Mouse (Mus musculus) heart, embryonic 16.5 days (tissue): ENCODE data around the gene Gse1. TPM values are rescaled to one million over a fixed set of nuclear protein-coding genes. Genes with fewer than 3 reads are reported as not detected.
A peak's percentile ranks its signal among the peaks of the same experiment; 100 is the strongest.

Source experiments
- ATAC-seq: fragments of 200-750 bp; cut with Nextera tagmentation; replicated peaks from 2 replicates; pipeline ENCODE4 v1.8.0; 2017; ENCODE audit warnings: moderate number of reproducible peaks; ENCODE audit not compliant: insufficient read depth, low FRiP score; ENCODE audit errors: extremely low read depth
- H3K27ac ChIP-seq: fragments of 300-500 bp; sonication (generic); 2 replicates; pipeline ENCODE4 v1.5.1; 2014; ENCODE audit warnings: mild to moderate bottlenecking, low read length, control low read depth, moderate library complexity
- H3K27me3 ChIP-seq: fragments of 300-500 bp; sonication (generic); 2 replicates; pipeline ENCODE4 v1.6.1; 2014; ENCODE audit warnings: low read length, mixed read lengths; ENCODE audit not compliant: control insufficient read depth, insufficient read depth
- H3K36me3 ChIP-seq: fragments of 300-500 bp; sonication (generic); 2 replicates; pipeline ENCODE4 v1.6.1; 2014; ENCODE audit not compliant: control insufficient read depth, insufficient read depth
- H3K4me1 ChIP-seq: fragments of 300-500 bp; sonication (generic); 2 replicates; pipeline ENCODE4 v1.6.1; 2014; ENCODE audit warnings: low read length, mixed read lengths; ENCODE audit not compliant: control insufficient read depth, insufficient read depth
- H3K4me2 ChIP-seq: fragments of 300-500 bp; sonication (generic); 2 replicates; pipeline ENCODE4 v1.6.1; 2014; ENCODE audit warnings: low read depth, mild to moderate bottlenecking, control low read depth, low read length
- H3K4me3 ChIP-seq: fragments of 300-500 bp; sonication (generic); 2 replicates; pipeline ENCODE4 v1.5.1; 2014; ENCODE audit warnings: mild to moderate bottlenecking, control low read depth, low read length
- H3K9ac ChIP-seq: fragments of 300-500 bp; sonication (generic); 2 replicates; pipeline ENCODE4 v1.6.1; 2014; ENCODE audit warnings: low read length, control low read depth
- H3K9me3 ChIP-seq: fragments of 300-500 bp; sonication (generic); replicated peaks from 2 replicates; pipeline ENCODE4 v1.6.1; 2016; ENCODE audit warnings: low read length; ENCODE audit not compliant: control insufficient read depth
- WGBS: fragments of 180-500 bp; shearing (Covaris S2); extraction: QIAGEN DNeasy Blood & Tissue Kit; methylation state at CpG from one replicate; pipeline ENCODE4 v1.1.7; 2014; 5-methylcytosine and 5-hydroxymethylcytosine counted together
- polyA plus RNA-seq: library from polyadenylated mRNA; unstranded; fragments of >200 nt; fragmentation: Nextera tagmentation; extraction: Ambion mirVana; gene quantifications from 2 replicates; pipeline ENCODE4 v1.2.1, GENCODE M21; 2015

Gse1 gene
- polyA plus RNA-seq, 1 experiment from 2014 or later = 7.7 TPM

DNA sequence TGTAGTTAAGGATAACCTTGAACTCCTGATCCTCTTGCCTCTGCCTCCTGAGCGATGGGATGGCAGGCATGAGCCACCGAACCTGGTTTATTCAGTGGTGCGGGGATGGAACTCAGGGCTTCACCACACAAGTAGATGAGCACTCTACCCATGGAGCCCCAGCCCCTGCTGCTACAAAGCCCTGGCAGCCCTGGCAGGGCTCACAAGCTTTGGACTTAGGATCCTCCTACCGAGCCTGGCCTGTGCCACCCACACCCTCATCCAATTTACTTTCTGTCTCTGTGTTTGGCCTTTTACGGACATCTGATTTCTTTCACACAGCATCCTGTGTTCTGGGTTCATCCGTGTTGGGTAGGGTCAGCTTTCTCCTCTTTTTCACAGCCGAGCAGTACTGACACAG lies 88.5 kb downstream of the Gse1 start:
- no peak overlapping the region for H3K27ac ChIP-seq
- no peak overlapping the region for H3K9ac ChIP-seq
- H3K9me3 ChIP-seq = no peaks in the 10 kb centered on the region
- no peaks in the 10 kb centered on the region for H3K4me1 ChIP-seq
- H3K27me3 ChIP-seq = no peaks in the 10 kb centered on the region
- H3K36me3 ChIP-seq = no peaks in the 10 kb centered on the region
- ATAC-seq = no peak
- H3K4me3 ChIP-seq = no peak overlapping the region
- no peak overlapping the region for H3K4me2 ChIP-seq
- WGBS = 91% methylated on average over 7 of the region's 7 CpGs

DNA sequence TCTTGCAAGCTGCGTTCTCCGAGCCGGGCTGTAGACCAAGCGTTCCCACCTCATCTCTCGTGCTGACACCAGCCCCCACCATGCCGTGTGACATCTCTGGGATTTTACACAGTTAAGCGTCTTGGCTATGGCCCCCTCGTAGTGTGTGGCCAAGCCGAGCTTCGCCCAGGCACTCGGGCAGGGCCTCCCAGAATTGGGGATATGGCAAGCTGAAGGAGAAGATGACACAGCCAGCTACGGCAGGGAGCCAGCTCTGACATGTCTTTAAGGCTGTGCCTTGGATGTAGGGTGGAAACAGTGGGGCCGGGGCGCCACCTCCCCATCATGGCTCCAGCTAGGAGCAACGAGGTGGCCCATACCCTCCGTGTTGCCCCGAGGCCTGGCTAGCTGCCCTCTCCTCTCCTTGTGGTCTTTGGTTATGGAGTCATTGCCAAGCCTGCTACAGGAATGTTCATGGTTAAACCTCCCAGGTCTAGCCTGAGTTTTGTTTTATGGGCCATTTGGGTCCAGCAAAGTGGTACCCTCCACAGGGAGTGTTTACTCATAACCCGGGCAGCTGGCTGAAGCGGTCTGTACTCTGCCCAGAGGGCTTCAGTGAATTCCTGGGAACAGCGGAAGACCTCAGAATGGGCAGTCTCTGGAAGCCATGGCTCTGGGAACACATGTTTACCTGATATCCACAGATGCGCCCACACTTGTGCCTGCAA lies 89.0 kb downstream of the Gse1 start:
- no peaks in the 10 kb centered on the region for H3K27me3 ChIP-seq
- H3K4me3 ChIP-seq = no peak overlapping the region
- 87% methylated on average over 21 of the region's 21 CpGs for WGBS
- no peak overlapping the region for H3K9ac ChIP-seq
- H3K36me3 ChIP-seq = no peaks in the 10 kb centered on the region
- ATAC-seq = no peak
- H3K4me2 ChIP-seq = no peak overlapping the region
- H3K9me3 ChIP-seq = no peaks in the 10 kb centered on the region
- H3K27ac ChIP-seq = no peak overlapping the region
- no peaks in the 10 kb centered on the region; the same call in 1 of the 2 replicates for H3K4me1 ChIP-seq

GRCm38 (mm10) chr8:120318476-120318991 lies 90.3 kb downstream of the Gse1 start:
- no peak for ATAC-seq
- Histone ChIP-seq H3K27me3 (no peaks in the 10 kb centered on the region), H3K4me3 (no peak overlapping the region), H3K36me3 (no peaks in the 10 kb centered on the region), H3K9me3 (no peaks in the 10 kb centered on the region), H3K27ac (no peak overlapping the region), H3K9ac (no peak overlapping the region), H3K4me2 (no peak overlapping the region), H3K4me1 (peaks cover 11% of the 10 kb centered on the region)
- 77% methylated on average over 12 of the region's 12 CpGs for WGBS

DNA sequence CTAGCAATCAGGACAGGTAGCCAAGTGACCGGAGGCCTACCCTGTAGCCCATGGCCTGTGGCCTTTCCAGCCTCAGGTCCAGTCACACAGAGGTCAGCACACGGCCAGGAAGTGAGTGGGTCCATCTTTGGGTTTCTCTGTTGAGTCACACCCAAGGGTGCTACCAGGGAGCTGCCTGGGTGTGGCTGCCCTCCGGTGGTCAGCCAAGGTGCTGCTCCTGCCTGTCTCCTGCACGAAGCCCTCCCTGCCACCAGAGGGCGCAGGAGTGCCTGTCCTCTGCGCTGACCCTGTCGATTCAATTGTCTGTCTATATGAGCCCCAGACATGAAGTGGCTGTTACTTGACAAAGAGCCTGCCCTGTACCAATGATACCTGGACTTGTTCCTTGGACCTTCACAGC lies 91.2 kb downstream of the Gse1 start:
- no peak overlapping the region for H3K4me2 ChIP-seq
- no peak overlapping the region for H3K4me3 ChIP-seq
- H3K27ac ChIP-seq = no peak overlapping the region
- no peaks in the 10 kb centered on the region for H3K27me3 ChIP-seq
- H3K9ac ChIP-seq = no peak overlapping the region
- peaks cover 14% of the 10 kb centered on the region for H3K4me1 ChIP-seq
- H3K36me3 ChIP-seq = no peaks in the 10 kb centered on the region
- no peaks in the 10 kb centered on the region for H3K9me3 ChIP-seq
- WGBS = 17% methylated on average over 7 of the region's 7 CpGs
- ATAC-seq = 0 out of 2 replicates have a peak, but pooled peaks have one; percentile 8

GRCm38 (mm10) chr8:120320146-120320545 lies 91.9 kb downstream of the Gse1 start:
- no peaks in the 10 kb centered on the region for H3K9me3 ChIP-seq
- no peak overlapping the region for H3K27ac ChIP-seq
- peaks cover 14% of the 10 kb centered on the region for H3K4me1 ChIP-seq
- no peak overlapping the region for H3K4me2 ChIP-seq
- no peak overlapping the region for H3K9ac ChIP-seq
- ATAC-seq = no peak
- H3K4me3 ChIP-seq = no peak overlapping the region
- 86% methylated on average over 5 of the region's 5 CpGs for WGBS
- no peaks in the 10 kb centered on the region for H3K36me3 ChIP-seq
- no peaks in the 10 kb centered on the region for H3K27me3 ChIP-seq

- ATAC-seq = no peak
- H3K36me3 ChIP-seq = no peaks in the 10 kb centered on the region
- no peak overlapping the region for H3K4me3 ChIP-seq
- H3K4me2 ChIP-seq = no peak overlapping the region
- no peak overlapping the region for H3K27ac ChIP-seq
- WGBS = 54% methylated on average over 6 of the region's 6 CpGs
- peaks cover 14% of the 10 kb centered on the region for H3K4me1 ChIP-seq
- no peaks in the 10 kb centered on the region for H3K27me3 ChIP-seq
- no peak overlapping the region for H3K9ac ChIP-seq
- H3K9me3 ChIP-seq = no peaks in the 10 kb centered on the region
These were observed 93.5 kb downstream of the Gse1 start for GRCm38 (mm10) chr8:120321724-120322123.

DNA sequence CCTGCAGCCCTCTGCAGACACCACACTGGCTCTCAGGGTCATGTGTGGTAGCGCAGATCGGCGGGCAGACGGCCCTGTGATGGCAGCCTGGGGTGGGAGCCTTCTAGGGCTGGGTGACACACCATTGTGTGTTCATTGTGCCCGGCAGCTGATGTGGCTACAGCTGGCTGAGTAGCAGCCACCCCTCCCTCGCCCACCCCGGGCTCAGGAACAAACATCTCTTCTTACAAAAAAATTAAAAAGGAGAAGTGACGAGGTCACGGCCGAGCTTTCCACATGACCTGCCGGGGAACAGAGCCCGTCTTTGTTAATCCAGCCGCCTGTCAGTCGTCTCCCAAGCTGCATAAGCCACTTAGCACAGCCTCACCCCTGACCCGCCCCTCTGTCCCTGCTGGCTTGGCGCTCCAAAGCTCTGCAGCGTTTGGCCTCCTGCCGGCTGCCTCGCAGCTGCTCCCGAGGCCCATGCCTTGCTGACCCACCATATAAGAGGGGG lies 94.7 kb downstream of the Gse1 start:
- H3K27me3 ChIP-seq = no peaks in the 10 kb centered on the region
- H3K9ac ChIP-seq = peak overlapping the region; percentile 15
- no peaks in the 10 kb centered on the region for H3K36me3 ChIP-seq
- H3K4me2 ChIP-seq = peak overlapping the region; percentile 26; the same call in 1 of the 2 replicates
- no peak overlapping the region for H3K27ac ChIP-seq
- no peak overlapping the region for H3K4me3 ChIP-seq
- no peaks in the 10 kb centered on the region for H3K9me3 ChIP-seq
- peaks cover 14% of the 10 kb centered on the region for H3K4me1 ChIP-seq
- ATAC-seq = peak; percentile 39; the same call in 1 of the 2 replicates
- WGBS = 14% methylated on average over 20 of the region's 20 CpGs

GRCm38 (mm10) chr8:120324555-120324954 lies 96.3 kb downstream of the Gse1 start:
- peaks cover 18% of the 10 kb centered on the region for H3K4me1 ChIP-seq
- no peak overlapping the region for H3K9ac ChIP-seq
- WGBS = 55% methylated on average over 3 of the region's 3 CpGs
- H3K36me3 ChIP-seq = no peaks in the 10 kb centered on the region
- H3K9me3 ChIP-seq = no peaks in the 10 kb centered on the region
- no peak for ATAC-seq
- H3K27ac ChIP-seq = no peak overlapping the region
- no peak overlapping the region for H3K4me2 ChIP-seq
- H3K27me3 ChIP-seq = no peaks in the 10 kb centered on the region
- no peak overlapping the region for H3K4me3 ChIP-seq

DNA sequence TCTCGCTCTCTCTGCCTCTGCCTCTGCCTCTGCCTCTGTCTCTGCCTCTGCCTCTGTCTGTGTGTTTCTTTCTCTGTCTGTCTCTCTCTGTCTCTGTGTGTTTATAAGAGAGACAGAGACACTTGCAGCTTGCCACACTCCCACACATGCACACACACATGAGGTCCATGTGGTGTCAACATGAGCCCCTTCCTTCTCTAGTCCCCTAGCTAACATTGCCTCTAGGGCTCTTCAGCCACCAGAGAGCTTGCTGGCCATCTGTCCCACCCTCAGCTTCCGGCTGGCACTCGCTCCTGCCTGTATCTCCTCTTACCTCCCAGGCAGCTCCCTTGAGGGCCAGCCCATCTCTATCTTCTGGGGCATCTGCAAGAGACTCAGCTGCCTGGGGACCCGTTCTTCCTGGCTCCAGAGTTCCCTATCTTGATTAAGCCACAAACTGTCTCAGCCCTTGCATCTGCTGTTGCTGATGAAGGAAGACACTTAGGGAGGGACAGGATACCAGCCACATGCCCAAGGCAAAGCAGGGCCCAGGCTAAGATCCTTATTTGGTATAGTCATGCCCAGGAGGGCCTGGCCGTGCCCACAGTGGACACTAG lies 97.0 kb downstream of the Gse1 start:
- Histone ChIP-seq H3K36me3 (no peaks in the 10 kb centered on the region), H3K9ac (no peak overlapping the region), H3K4me2 (no peak overlapping the region), H3K27ac (no peak overlapping the region), H3K4me1 (peaks cover 18% of the 10 kb centered on the region), H3K27me3 (no peaks in the 10 kb centered on the region), H3K4me3 (no peak overlapping the region), H3K9me3 (no peaks in the 10 kb centered on the region)
- ATAC-seq = no peak
- 67% methylated on average over 5 of the region's 5 CpGs for WGBS
